Mouse (Mus musculus) monocyte, adult 2 months (primary cell): ENCODE data around the gene Igf1r.

Experiments used
- DNase-seq, 2 experiments: peaks; one replicate each; pipeline ENCODE4 v3.0.0; 2022; ENCODE audit warnings: low spot score in 2 of 2, low read depth in 1 of 2

Igf1r gene

DNA sequence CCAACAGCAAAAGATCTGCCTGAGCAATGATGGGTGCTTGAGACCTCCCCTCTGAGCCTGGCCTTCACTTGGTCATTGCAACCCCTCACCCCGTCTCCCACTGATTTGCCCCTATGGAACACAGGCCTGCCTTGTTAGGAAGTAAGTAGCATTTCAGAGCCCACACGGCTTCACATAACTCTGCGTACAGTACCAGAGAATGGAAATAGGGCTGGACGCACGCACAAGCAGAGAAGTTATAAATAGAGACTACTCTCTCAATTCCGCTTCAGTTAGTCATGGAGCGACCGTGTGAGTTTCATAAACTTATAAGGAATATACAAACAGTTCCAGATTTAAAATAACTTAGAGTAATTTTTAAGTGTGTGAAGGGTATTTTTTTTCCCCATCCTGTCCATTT is 200.6 kb downstream of the Igf1r start:
- DNase-seq: no peak

DNA sequence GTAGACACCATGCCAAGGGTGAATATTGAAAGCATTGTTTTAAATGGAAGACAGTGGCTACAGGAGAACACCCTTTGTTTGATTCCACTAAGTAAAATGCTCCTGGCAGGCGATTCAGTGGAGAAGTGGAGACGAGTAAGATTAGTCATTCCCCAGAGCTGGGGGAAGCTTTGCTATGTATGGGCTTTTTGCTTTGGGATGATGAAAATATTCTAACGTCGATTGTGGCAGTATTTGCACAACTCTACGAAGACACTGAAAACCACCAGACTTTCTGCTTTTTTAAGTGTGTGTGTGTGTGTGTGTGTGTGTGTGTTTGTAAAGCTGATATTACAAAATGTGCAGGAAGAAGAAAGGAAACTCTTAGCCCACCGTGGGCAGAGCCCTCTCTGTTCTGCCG is 202.0 kb downstream of the Igf1r start:
- no peak for DNase-seq

DNA sequence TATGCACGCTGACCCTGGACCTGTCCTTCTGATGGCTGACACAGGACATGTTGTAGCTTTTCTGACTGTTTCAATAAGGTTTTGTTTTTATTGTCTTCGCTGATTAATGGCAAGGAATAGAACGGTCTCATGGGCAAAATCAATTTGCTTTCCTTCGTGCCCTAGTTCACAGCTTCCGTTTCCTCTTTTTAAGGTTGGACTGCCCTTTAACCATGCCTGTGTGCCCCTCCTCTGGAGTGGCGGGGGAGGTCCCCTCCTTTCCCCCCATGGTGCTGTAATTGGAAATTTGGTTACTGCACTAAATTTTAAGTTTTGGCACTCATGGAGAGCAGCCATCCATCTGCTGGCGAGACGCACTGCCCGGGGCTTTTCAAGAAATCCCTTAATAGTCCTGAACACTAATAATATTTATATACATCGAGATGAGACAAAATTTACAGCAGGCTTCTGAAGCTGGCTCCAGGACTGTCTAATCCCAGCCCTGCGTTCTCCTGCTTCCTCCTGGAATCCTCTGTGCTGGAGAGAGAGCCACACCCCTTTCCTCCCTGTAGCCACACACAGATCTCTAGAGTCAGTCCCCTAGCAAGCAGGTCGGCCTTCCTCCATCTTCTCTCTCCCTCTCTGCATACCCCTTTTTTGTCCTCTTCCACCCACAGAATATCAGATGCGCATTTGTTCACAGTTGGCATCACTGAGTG is 207.6 kb downstream of the Igf1r start:
- no peak for DNase-seq

DNA sequence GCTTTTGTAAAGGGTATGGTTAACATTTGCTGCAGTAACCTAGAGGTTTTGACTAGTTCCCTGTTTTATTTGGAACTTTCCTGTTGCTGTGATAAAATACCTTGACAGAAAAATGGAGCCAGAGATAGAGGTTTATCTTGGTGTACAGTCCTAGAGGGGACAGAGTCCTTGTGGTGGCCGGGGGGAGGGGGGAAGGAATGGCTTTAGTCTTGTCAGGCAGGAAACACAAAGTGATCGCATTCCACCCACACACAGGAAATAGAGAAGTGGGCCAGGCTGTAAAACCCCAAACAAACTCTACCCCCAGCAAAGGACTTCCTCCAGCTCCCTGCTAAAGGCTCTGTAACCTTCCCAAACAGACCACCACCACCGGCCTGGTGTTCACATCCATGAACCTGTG is 211.4 kb downstream of the Igf1r start:
- DNase-seq: no peak

DNA sequence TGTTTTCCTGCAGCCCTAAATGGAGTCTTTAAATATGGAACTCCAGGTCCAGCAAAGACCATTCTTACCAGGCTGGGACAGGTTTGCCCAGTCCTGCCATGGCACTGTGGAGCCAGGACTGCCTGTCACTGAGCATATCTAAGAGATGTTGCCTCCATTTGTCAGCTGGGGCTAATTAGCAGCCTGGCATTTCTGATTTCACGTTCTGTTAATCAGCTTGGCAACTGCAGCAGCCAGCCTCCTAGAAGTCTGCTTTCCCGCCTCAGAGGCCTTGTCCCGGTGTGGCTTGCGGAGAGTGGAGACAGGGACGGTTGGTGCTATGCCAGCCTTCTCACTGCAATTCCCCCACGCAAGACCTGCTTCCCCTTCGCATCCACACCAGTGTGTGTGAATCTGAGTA is 220.1 kb downstream of the Igf1r start:
- DNase-seq: no peak

DNA sequence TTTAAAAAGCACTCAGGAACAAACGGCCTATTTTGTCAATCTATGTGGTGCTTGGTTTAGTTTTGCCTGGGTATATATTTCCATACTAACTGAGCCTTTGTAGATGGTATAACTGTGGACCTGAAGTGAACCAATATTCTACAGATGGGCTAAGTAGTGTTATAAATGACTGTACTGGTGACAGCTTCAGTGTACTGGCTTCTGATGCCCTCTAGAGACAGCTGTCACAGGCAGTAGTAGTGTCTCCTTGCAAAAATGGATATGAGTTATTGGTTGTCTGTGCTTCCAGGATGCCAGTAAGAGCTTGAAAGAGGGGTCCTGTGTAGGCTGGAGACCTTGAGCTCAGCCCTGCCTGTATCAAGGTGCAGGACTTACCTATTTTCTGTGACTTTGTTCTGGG is 227.0 kb downstream of the Igf1r start:
- DNase-seq: no peak

DNA sequence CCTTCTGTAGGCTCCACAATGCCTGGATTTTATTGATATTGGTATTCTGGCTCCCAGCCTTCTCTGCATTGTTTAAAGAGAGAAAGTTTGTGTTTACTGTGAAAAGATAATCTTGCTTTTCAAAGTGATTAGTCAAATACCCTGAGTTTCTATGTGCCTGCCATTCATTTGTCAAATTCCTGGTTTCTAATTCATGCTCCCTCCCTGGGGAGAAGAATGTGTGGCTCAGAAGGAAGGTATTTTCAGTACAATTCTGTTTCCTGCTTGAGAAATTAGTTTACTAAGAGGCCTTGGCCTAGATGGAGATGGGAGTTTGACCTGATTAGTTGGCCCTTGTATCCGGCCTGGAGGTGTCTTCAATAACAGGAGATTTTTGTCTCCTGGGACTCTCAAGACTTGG is 228.5 kb downstream of the Igf1r start:
- DNase-seq: no peak

DNA sequence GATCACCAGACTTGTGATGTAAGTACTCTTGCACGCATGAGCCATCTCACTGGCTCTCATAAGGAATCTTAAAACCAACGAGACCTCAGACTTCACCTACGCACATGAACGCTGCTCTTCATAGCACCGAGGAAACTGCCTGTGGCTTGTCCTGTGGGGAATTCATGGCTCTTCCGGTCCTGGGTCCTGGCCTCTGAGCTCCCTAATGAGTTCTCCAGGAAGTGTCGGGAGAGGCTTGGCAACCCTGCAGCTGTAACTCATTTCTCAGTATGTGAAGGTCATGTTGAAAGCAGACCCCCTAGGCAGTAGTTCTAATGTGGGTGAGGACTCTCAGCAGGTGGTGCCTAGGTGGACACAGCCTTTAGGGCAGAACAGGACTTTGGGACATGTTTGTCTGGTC is 229.4 kb downstream of the Igf1r start:
- no peak for DNase-seq

DNA sequence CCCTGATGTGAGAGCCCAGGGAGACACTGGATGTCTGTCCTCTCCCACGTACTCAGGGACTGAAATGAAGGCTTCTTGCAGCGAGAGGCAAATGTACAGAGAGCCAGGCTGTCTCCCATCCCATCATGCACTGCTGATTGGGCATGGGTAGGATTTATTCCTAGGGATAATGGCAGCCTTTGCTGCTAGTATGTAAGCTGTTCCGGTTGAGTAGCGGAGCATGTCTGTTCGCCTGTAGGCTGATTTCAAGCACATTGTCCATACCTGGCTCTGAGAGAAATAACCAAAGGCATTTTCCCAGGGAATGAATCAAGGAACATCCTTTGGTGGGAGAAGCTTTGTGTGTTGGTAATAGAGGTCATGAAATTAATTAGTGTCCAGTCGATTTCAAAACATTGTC is 230.1 kb downstream of the Igf1r start:
- DNase-seq: no peak

DNA sequence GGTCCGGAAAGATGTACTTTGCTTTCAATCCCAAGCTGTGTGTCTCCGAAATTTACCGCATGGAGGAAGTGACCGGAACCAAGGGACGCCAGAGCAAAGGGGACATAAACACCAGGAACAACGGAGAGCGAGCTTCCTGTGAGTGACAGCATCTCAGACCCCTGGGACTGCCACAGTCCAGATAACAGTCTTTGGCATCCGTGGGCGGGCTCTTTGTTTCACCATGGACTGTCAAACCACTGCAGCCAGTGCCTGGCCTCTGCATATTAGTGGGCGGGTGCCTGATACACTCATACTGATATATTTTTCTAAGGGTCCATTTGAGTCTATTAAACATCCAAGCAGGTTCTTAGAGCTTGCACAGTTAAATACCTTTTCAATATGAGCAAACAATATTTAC is 230.8 kb downstream of the Igf1r start:
- DNase-seq: no peak

DNA sequence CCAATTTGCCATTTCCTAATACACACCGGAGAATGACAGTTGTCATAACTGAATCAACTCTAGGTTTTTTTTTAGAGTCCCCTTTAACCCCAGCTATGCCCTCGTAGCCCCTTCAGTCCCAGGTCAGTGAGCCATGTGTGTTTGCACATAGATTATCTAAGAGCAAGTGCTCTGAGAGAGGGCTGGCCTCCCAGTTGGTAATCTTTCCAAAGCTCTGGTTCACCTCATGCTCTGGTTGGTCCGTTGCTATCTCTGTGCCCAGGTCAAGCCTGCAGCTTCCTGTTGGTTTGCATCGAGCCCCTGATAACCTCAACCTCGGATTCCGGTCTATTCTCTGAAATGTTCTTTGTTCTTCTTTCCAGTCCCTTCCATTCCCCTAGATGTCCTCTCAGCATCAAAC is 236.6 kb downstream of the Igf1r start:
- no peak for DNase-seq

DNA sequence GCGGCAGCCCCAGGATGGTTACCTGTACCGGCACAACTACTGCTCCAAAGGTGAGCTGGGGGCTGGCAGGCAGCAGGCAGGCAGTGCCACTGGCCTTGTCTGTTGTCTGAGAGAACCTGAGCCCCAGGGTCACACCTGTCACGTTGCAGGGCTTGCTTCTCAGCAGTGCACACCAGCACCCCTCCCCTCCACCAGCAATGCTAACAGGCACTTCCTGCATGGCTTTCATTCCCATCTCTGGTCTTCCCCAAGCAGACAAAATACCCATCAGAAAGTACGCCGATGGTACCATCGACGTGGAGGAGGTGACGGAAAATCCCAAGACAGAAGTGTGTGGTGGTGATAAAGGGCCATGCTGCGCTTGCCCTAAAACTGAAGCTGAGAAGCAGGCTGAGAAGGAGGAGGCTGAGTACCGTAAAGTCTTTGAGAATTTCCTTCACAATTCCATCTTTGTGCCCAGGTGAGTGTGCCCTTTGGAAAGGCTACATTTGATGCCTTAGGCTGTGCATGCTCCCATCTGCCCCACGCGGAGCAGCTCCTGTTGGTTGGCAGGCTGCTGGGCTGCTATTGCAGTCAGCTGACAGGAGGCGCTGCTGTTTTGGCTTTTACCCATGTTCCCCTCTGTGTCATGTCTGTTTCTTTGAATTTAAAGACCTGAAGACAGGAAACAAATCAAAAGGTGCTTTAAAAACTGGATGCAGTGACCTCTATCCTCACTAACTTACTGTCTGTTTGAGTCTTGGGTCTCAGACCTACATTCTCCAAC is 237.2 kb downstream of the Igf1r start:
- no peak for DNase-seq

DNA sequence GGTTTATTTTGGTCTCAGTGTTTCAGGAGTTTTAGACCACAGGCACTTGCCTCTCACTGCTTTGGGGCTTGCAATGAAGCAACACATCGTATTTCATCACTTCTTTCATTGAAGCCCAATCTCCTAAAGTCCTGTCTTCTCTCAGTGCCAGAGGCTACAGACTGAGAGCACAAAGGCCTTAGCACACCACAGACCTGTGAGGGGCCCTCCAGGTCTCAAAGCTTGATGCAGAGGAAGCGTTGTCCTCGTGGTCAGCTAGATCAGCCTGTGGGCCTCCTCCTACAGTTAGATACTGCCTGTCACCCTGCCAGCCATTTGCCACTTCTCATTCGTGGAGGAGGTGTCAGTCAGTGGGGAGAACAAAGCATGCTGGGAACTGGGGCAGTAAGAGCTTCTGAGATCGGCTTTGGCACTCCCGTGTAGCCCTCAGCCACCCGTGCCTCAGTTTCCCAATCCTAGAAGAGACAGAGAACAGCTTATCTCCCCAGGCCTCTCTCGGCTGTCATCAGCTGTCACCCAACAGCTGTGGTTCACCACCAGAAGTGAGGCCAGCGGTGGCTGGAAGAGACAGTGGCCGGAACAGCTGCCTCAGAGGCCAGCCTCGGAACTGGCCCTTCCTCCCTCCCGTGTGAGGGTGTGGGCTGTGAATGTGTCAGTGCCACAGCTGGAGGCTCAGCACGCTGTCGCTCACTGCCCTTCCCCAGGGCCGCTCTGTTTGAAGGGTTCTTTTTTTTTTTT is 241.5 kb downstream of the Igf1r start:
- no peak for DNase-seq

DNA sequence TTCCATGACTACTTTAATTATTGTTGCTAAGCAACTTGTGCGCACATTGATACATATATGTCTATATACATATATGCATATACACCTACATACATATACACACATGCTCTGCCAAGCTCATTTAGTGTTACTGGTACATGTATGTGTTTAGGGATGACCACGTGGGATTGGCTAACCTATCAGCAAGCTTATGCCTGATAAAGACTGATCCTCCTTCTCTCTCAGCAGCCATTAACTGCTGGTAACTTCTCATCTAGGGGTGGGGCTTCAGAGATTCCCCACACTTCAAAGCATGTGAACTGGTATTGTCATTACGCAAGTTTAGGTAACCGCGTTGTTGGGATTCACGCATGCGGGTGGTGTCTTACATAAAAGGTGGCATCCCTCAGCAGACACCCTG is 247.0 kb downstream of the Igf1r start:
- no peak for DNase-seq

DNA sequence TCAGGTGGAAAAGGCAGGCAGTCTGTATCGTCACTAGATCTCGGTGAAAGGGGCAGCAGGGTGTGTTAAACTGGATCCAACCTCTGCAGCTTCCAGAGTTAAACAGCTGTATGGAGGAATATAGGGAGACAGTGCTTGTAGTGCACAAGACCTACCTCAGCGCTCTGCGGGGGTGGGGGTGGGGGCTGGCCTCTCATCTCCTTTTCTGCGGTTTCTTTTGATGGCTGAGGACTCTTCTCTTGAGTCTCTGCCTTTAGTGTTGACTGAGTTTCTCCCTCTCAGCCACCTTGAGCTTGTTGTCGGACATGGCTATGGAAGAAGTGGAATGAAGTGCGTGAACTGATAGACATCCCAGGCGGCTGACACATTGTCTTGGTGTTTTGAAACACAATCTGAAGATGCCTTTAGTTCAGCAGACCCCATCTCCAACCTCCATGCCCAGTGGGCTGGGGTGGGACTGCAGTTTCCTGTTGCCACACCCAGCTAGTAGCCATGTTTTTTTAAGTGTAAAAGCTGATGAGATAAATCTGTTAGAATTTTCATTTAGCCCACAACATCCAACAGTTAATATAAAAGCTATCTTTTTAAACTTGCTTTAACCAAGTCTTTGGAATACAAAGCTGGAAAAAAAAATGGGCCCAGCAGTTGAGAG is 253.3 kb downstream of the Igf1r start:
- no peak for DNase-seq

DNA sequence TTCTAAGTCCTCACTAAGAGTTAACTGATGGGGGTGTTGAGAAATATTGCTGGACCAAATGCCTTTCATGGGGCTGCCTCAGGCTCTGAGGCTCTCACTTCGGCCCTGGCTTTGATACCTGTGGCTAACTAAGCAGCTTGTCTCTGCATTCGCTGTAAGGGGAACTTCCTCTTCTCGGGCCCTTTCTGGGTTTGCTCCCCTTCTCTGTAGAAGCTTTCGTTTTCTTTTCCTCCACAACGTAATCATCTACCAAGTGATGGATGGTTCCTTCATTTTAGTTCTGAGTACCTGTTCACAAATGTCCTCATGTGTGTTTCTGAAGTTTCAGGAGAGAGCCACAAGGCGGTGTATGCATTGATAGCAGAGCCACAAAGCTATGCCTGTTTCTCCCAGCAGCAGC is 256.4 kb downstream of the Igf1r start:
- DNase-seq: no peak

DNA sequence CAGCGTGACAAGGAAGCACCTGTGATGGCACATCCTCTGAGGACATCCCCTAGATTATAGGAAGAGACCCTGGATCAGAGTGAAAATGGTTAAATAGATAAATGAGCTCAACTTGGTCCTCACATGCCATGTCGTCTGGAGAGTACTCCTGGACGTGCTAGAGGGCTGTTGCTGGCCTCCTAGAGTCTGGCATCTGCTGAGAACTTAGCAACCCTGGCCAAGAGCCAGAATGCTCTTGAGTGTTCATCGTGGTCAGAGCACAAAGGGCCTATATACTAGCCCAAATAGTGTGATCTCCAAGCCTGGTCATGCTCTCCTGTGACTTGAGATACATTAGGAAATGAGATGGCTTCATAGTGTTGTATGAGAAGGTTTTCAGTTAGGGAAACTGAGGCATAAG is 257.8 kb downstream of the Igf1r start:
- no peak for DNase-seq

DNA sequence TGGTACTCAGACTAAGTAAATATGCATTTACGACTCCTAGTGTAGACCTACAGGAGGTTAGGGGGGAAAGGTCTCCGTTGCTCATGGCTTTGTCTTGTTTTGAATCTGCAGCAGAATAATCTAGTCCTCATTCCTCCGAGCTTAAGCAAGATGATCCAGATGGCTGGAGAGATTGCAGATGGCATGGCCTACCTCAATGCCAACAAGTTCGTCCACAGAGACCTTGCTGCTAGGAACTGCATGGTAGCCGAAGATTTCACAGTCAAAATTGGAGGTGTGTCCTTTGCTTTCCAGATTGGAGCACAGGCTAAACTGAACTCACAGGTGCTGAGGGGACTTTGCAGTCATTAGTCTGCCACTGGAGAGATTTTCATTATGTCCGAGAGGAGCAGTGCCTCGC is 259.3 kb downstream of the Igf1r start:
- no peak for DNase-seq

DNA sequence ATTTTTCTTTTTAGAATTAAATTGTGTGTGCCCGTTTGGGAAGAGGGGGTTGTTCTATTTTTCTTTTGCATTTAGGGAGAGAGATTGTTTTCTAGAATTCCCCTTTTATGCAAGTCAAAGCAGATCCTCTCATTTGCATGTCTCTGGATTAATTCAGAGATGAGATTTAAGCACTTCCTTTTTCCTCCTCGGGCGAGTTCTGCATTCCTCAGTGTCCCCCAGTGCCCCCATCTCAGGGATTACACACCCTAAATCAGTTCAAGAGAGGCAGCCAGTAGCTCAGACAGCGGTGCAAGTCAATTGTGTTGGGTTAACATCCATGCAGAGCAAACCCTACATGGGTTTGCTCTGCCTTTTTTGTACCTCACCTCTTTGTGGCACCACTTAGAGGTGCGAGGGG is 261.2 kb downstream of the Igf1r start:
- DNase-seq: no peak

DNA sequence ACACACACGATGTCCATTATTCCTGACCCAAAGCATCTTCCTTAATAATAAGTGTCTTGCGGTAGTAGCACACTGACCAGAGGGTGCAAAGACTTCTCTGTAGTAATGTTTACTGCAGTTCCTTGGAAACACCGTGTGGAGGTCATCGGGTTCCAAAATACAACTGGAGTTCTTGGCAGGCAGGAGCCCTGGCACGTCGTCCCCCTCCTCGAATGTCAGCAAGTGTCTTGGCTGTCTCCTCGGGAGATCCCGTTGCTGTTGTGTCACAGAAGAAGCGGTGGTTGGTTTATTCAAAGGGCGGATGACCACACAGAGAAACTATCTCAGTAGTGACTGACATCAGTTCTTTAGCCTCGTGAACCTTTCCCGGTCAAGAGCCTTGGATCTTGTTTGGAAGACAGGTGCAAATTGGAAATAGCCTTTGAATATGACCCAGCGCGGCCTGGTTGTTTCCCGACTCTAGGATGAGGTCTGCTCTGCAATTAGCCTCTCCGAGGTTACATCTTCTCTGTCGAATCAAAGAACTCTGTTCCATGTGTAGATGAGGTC is 263.0 kb downstream of the Igf1r start:
- no peak for DNase-seq

DNA sequence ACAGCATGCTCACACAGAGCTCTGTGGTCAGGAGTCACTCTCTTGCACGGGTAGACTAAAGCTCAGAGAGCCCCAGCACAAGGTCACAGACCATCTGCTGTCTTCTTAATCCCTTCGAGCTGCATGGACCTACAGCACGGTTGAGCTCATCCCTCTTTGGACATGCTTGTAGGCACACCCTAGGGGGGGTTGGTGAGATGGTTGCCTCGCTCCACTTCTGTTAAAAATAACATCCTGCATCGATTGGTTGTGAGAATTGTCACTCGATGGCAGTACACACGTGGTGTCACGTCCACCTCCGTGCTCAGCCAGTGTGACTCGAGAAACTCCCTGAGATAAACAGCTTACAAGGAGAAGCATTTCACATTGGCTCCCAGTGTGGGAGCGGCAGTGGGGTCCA is 266.3 kb downstream of the Igf1r start:
- no peak for DNase-seq
